Mouse (Mus musculus) brain, embryonic 14.5 days (tissue): ENCODE data around the gene Dpm2.

Source experiments
- CTCF ChIP-seq: fragments of 200-500 bp; IDR thresholded peaks from 2 replicates; pipeline ENCODE4 v1.5.1; 2012; ENCODE audit warnings: inconsistent platforms, mild to moderate bottlenecking, moderate library complexity, borderline replicate concordance; ENCODE audit not compliant: insufficient read depth, insufficient read length; ENCODE audit errors: extremely low read depth
- POLR2A ChIP-seq: fragments of 200-500 bp; IDR thresholded peaks from 2 replicates; pipeline ENCODE4 v1.6.1; 2012; ENCODE audit warnings: mild to moderate bottlenecking, inconsistent platforms, borderline replicate concordance; ENCODE audit not compliant: poor library complexity, insufficient read depth, insufficient read length, severe bottlenecking; ENCODE audit errors: extremely low read depth

- TF ChIP-seq POLR2A = no peak
- TF ChIP-seq CTCF = no peak
Observed at GRCm38 (mm10) chr2:32537360-32537905, 33.2 kb upstream of the Dpm2 start.
